Mouse (Mus musculus): ENCODE measurements around the gene Myh10. TPM values are rescaled to one million over a fixed set of nuclear protein-coding genes. Genes with fewer than 3 reads are reported as not detected.

Myh10 gene
- polyA plus RNA-seq, 1 experiment = 5.9 TPM

GRCm38 (mm10) chr11:68675274-68675673 lies 16.1 kb upstream of the Myh10 start:
- Histone ChIP-seq H3K27ac (ENCODE audit: insufficient read depth, low read length) (no peak overlapping the region), H3K27me3 (ENCODE audit: control insufficient read depth, insufficient read depth, low read length) (no peaks in the 10 kb centered on the region), H3K4me3 (ENCODE audit: extremely low read depth, insufficient read depth, insufficient read length) (no peak overlapping the region), H3K36me3 (ENCODE audit: control insufficient read depth, insufficient read depth, low read length) (no peaks in the 10 kb centered on the region), H3K4me1 (ENCODE audit: control insufficient read depth, insufficient read depth, insufficient read length) (no peaks in the 10 kb centered on the region)
- no peak for DNase-seq (ENCODE audit: low read depth in 1 of 2, low spot score in 2 of 2)
- 67% methylated on average over 3 of the region's 3 CpGs for WGBS
- TF ChIP-seq CTCF (IDR thresholded peaks at IDR 0.05; ENCODE audit: extremely low read depth, insufficient read depth, insufficient read length, insufficient replicate concordance) = no peak
- no peak for TF ChIP-seq POLR2A (IDR thresholded peaks at IDR 0.05; ENCODE audit: low read depth, low read length)

- Histone ChIP-seq H3K27me3 (ENCODE audit: control insufficient read depth, insufficient read depth, low read length) (no peaks in the 10 kb centered on the region), H3K4me1 (ENCODE audit: control insufficient read depth, insufficient read depth, insufficient read length) (no peaks in the 10 kb centered on the region), H3K27ac (ENCODE audit: insufficient read depth, low read length) (no peak overlapping the region), H3K36me3 (ENCODE audit: control insufficient read depth, insufficient read depth, low read length) (no peaks in the 10 kb centered on the region), H3K4me3 (ENCODE audit: extremely low read depth, insufficient read depth, insufficient read length) (no peak overlapping the region)
- DNase-seq (ENCODE audit: low read depth in 1 of 2, low spot score in 2 of 2) = no peak
- WGBS = 75% methylated on average over 3 of the region's 3 CpGs
- TF ChIP-seq POLR2A (IDR thresholded peaks at IDR 0.05; ENCODE audit: low read depth, low read length) = no peak
- TF ChIP-seq CTCF (IDR thresholded peaks at IDR 0.05; ENCODE audit: extremely low read depth, insufficient read depth, insufficient read length, insufficient replicate concordance) = no peak
Observed at GRCm38 (mm10) chr11:68681254-68681839, 10.0 kb upstream of the Myh10 start.

- WGBS = 88% methylated on average over 8 of the region's 8 CpGs
- no peak overlapping the region for H3K27ac ChIP-seq (ENCODE audit: insufficient read depth, low read length)
- H3K27me3 ChIP-seq (ENCODE audit: control insufficient read depth, insufficient read depth, low read length) = no peaks in the 10 kb centered on the region
- TF ChIP-seq CTCF (IDR thresholded peaks at IDR 0.05; ENCODE audit: extremely low read depth, insufficient read depth, insufficient read length, insufficient replicate concordance) (no peak), POLR2A (IDR thresholded peaks at IDR 0.05; ENCODE audit: low read depth, low read length) (no peak)
- DNase-seq (ENCODE audit: low read depth in 1 of 2, low spot score in 2 of 2) = no peak
- no peak overlapping the region for H3K4me3 ChIP-seq (ENCODE audit: extremely low read depth, insufficient read depth, insufficient read length)
- no peaks in the 10 kb centered on the region for H3K36me3 ChIP-seq (ENCODE audit: control insufficient read depth, insufficient read depth, low read length)
- H3K4me1 ChIP-seq (ENCODE audit: control insufficient read depth, insufficient read depth, insufficient read length) = no peaks in the 10 kb centered on the region
Observed at GRCm38 (mm10) chr11:68682136-68682806, 9.1 kb upstream of the Myh10 start.

GRCm38 (mm10) chr11:68686001-68686400 lies 5.4 kb upstream of the Myh10 start:
- 85% methylated on average over 5 of the region's 5 CpGs for WGBS

GRCm38 (mm10) chr11:68689304-68689703 lies 2.1 kb upstream of the Myh10 start:
- H3K27ac ChIP-seq (ENCODE audit: insufficient read depth, low read length) = no peak overlapping the region
- WGBS = 90% methylated on average over 1 of the region's 1 CpGs
- no peak for DNase-seq (ENCODE audit: low read depth in 1 of 2, low spot score in 2 of 2)
- H3K4me1 ChIP-seq (ENCODE audit: control insufficient read depth, insufficient read depth, insufficient read length) = peaks cover 11% of the 10 kb centered on the region
- TF ChIP-seq CTCF (IDR thresholded peaks at IDR 0.05; ENCODE audit: extremely low read depth, insufficient read depth, insufficient read length, insufficient replicate concordance) = no peak
- no peak for TF ChIP-seq POLR2A (IDR thresholded peaks at IDR 0.05; ENCODE audit: low read depth, low read length)
- H3K27me3 ChIP-seq (ENCODE audit: control insufficient read depth, insufficient read depth, low read length) = peaks cover 22% of the 10 kb centered on the region
- no peak overlapping the region for H3K4me3 ChIP-seq (ENCODE audit: extremely low read depth, insufficient read depth, insufficient read length)
- no peaks in the 10 kb centered on the region for H3K36me3 ChIP-seq (ENCODE audit: control insufficient read depth, insufficient read depth, low read length)

More at GRCm38 (mm10) chr11:68686001-68686400, 5.4 kb upstream of the Myh10 start:
- TF ChIP-seq CTCF (IDR thresholded peaks at IDR 0.05; ENCODE audit: extremely low read depth, insufficient read depth, insufficient read length, insufficient replicate concordance) (no peak), POLR2A (IDR thresholded peaks at IDR 0.05; ENCODE audit: low read depth, low read length) (no peak)
- peaks cover 3% of the 10 kb centered on the region; the same call in 1 of the 2 replicates for H3K27me3 ChIP-seq (ENCODE audit: control insufficient read depth, insufficient read depth, low read length)
- no peak overlapping the region for H3K27ac ChIP-seq (ENCODE audit: insufficient read depth, low read length)
- H3K36me3 ChIP-seq (ENCODE audit: control insufficient read depth, insufficient read depth, low read length) = no peaks in the 10 kb centered on the region
- no peak for DNase-seq (ENCODE audit: low read depth in 1 of 2, low spot score in 2 of 2)
- H3K4me1 ChIP-seq (ENCODE audit: control insufficient read depth, insufficient read depth, insufficient read length) = 0 out of 2 replicates have a peak, but pooled peaks cover 1% of the 10 kb centered on the region
- no peak overlapping the region for H3K4me3 ChIP-seq (ENCODE audit: extremely low read depth, insufficient read depth, insufficient read length)

GRCm38 (mm10) chr11:68690465-68690864 lies 894 bp upstream of the Myh10 start:
- no peak overlapping the region for H3K27ac ChIP-seq (ENCODE audit: insufficient read depth, low read length)
- H3K4me1 ChIP-seq (ENCODE audit: control insufficient read depth, insufficient read depth, insufficient read length) = peaks cover 11% of the 10 kb centered on the region
- H3K36me3 ChIP-seq (ENCODE audit: control insufficient read depth, insufficient read depth, low read length) = no peaks in the 10 kb centered on the region
- no peak for DNase-seq (ENCODE audit: low read depth in 1 of 2, low spot score in 2 of 2)
- H3K4me3 ChIP-seq (ENCODE audit: extremely low read depth, insufficient read depth, insufficient read length) = no peak overlapping the region
- no peak for TF ChIP-seq CTCF (IDR thresholded peaks at IDR 0.05; ENCODE audit: extremely low read depth, insufficient read depth, insufficient read length, insufficient replicate concordance)
- no peak for TF ChIP-seq POLR2A (IDR thresholded peaks at IDR 0.05; ENCODE audit: low read depth, low read length)
- 42% methylated on average over 5 of the region's 5 CpGs for WGBS
- peaks cover 22% of the 10 kb centered on the region for H3K27me3 ChIP-seq (ENCODE audit: control insufficient read depth, insufficient read depth, low read length)

Measured in spleen, adult 2 months (tissue).